Mouse (Mus musculus) left cerebral cortex, adult 8-10 months (tissue): ENCODE data around the gene Slco6d1. TPM values are rescaled to one million over a fixed set of nuclear protein-coding genes. Genes with fewer than 3 reads are reported as not detected.
"Not testable (repeated sequence)": the region's sequence is repeated elsewhere in the genome, so short reads cannot be mapped to it uniquely, and the experiment has no call there.

Experiments used
- DNase-seq, 2 experiments: peaks; one replicate each; pipeline ENCODE4 v3.0.0; 2022; ENCODE audit warnings: low spot score in 2 of 2
- microRNA-seq, 2 experiments: library from miRNA; unstranded; fragments of <30 nt; microRNA quantifications; one replicate each; pipeline ENCODE4 v1.2.0; 2022
- total RNA-seq, 4 experiments: library from RNA; stranded (reverse); gene quantifications; 2 replicates each; pipeline ENCODE4 v1.2.4; 2022

Gene Slco6d1
- total RNA-seq, result not detected

- no peak for DNase-seq
Observed at GRCm38 (mm10) chr1:98420824-98421223, at the start of gene Slco6d1. Gene Slco6d1 (plus strand): TSS chr1:98421124.

- DNase-seq, result no peak
Observed at GRCm38 (mm10) chr1:98392001-98392400, 28.9 kb upstream of the Slco6d1 start.

- no peak for DNase-seq
Observed at GRCm38 (mm10) chr1:98447929-98448328, 27.0 kb downstream of the Slco6d1 start.

GRCm38 (mm10) chr1:98459224-98459623 is 38.3 kb downstream of the Slco6d1 start:
- not testable (repeated sequence) for DNase-seq

- not testable (repeated sequence) for DNase-seq
Observed at GRCm38 (mm10) chr1:98476381-98476780, 55.5 kb downstream of the Slco6d1 start.

- DNase-seq, result no peak
Observed at GRCm38 (mm10) chr1:98479243-98479642, 58.3 kb downstream of the Slco6d1 start.

GRCm38 (mm10) chr1:98505982-98506381 is 85.1 kb downstream of the Slco6d1 start:
- DNase-seq, result no peak

- no peak for DNase-seq
Observed at GRCm38 (mm10) chr1:98522977-98523376, 102.1 kb downstream of the Slco6d1 start.

GRCm38 (mm10) chr1:98523537-98523936 is 102.6 kb downstream of the Slco6d1 start:
- no peak for DNase-seq

- DNase-seq, result not testable (repeated sequence)
Observed at GRCm38 (mm10) chr1:98528368-98528767, 107.4 kb downstream of the Slco6d1 start.

- no peak for DNase-seq
Observed at GRCm38 (mm10) chr1:98545372-98545771, 124.4 kb downstream of the Slco6d1 start.

- DNase-seq, result no peak
Observed at GRCm38 (mm10) chr1:98554388-98554787, 133.5 kb downstream of the Slco6d1 start.

GRCm38 (mm10) chr1:98565701-98566100 is 144.8 kb downstream of the Slco6d1 start:
- DNase-seq, result no peak

Small RNA genes lying within 50 kb of the gene (microRNA-seq; reads per million reads assigned to microRNA genes)
- gene Gm26134, result 0 reads per million in 2 experiments
